Mouse (Mus musculus): ENCODE data around the gene Abcb8. TPM values are rescaled to one million over a fixed set of nuclear protein-coding genes. Genes with fewer than 3 reads are reported as not detected.

Gene Abcb8
- total RNA-seq, 1 experiment: 46.5 TPM

DNA sequence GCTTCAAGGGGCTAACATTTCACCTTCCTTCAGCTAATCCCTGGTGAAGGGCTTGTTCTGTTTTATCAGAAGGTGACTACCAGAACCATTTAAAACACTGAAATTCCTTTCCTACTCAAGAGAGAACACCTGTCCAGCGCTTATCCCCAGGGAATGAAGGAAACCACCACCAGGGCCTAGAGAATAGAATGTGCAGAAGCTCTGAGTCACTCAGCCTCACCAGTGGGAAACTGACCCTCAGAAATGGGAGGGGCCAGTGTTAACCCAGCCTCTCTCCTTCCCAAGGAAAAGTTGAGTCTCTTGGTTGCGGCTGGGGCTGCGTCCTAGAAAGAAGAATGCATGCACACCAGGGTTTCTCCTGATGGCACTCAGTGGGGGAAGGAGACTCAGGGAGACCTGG, 61.6 kb downstream of the Abcb8 start:
- H3K9ac ChIP-seq (ENCODE audit: insufficient read depth, low read depth, low read length, poor library complexity, severe bottlenecking): no peak overlapping the region
- peak overlapping the region in 1 of 2 experiments; percentile 7; a peak in 1 of 4 replicates for H3K4me3 ChIP-seq (ENCODE audit: insufficient read depth in 1 of 2, low read depth in 1 of 2, low read length in 2 of 2, poor library complexity in 1 of 2, severe bottlenecking in 1 of 2)
- TF ChIP-seq ZC3H11A (IDR thresholded peaks at IDR 0.05; ENCODE audit: borderline replicate concordance, low read depth, low read length) (no peak), MAFK (IDR thresholded peaks at IDR 0.05; ENCODE audit: insufficient read depth, low read depth, low read length) (no peak), HCFC1 (IDR thresholded peaks at IDR 0.05; ENCODE audit: borderline replicate concordance, insufficient read depth, low read length) (no peak), CHD2 (IDR thresholded peaks at IDR 0.05; ENCODE audit: low read depth, low read length) (no peak), ZNF384 (IDR thresholded peaks at IDR 0.05; ENCODE audit: low read depth, low read length) (no peak)
- peaks cover 3 to 18% of the 10 kb centered on the region in 2 experiments; a peak in 2 of 4 replicates for H3K4me1 ChIP-seq (ENCODE audit: control insufficient read depth in 2 of 2, insufficient read depth in 2 of 2, low read length in 2 of 2, poor library complexity in 1 of 2)
- no peak overlapping the region for H3K27ac ChIP-seq (ENCODE audit: insufficient read depth, low read depth, low read length, poor library complexity, severe bottlenecking)
- no peaks in the 10 kb centered on the region; the same call in 1 of the 2 replicates for H3K36me3 ChIP-seq (ENCODE audit: control insufficient read depth, insufficient read depth, low read length, poor library complexity, severe bottlenecking)
- H3K9me3 ChIP-seq (ENCODE audit: control insufficient read depth, insufficient read depth, low read depth, low read length): no peaks in the 10 kb centered on the region
- in situ Hi-C loops (cut with MboI; ENCODE audit: low sequenced_read_pairs in 2 of 2, unreplicated experiment in 2 of 2): no loop called here
- no peak for DNase-seq (ENCODE audit: low read depth, low spot score)

DNA sequence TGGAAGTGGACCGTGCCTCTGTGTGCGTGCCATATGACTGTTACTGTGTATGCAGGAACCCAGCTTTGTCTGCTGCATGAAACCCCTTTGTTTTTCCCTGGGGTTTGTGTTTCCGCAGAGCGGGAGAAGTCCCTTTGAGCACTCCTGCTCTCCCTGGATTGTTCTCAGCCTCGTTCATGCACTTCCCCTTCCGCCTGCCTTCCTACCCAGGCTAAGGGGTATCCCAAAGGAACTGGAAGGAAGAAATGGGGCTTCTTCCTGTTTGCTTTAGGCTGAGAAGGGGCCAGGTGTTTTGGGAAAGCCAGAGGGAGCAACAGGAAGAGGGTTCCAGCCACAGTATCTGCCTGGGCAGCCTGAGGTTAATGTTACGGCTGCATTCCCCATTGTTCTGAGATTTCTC, 62.1 kb downstream of the Abcb8 start:
- H3K4me1 ChIP-seq (ENCODE audit: control insufficient read depth in 2 of 2, insufficient read depth in 2 of 2, low read length in 2 of 2, poor library complexity in 1 of 2): peaks cover 3 to 18% of the 10 kb centered on the region in 2 experiments; a peak in 2 of 4 replicates

More for the DNA sequence above, 62.1 kb downstream of the Abcb8 start:
- TF ChIP-seq CHD2 (IDR thresholded peaks at IDR 0.05; ENCODE audit: low read depth, low read length) (no peak), HCFC1 (IDR thresholded peaks at IDR 0.05; ENCODE audit: borderline replicate concordance, insufficient read depth, low read length) (no peak), ZC3H11A (IDR thresholded peaks at IDR 0.05; ENCODE audit: borderline replicate concordance, low read depth, low read length) (no peak), MAFK (IDR thresholded peaks at IDR 0.05; ENCODE audit: insufficient read depth, low read depth, low read length) (no peak)
- Histone ChIP-seq H3K9me3 (ENCODE audit: control insufficient read depth, insufficient read depth, low read depth, low read length) (no peaks in the 10 kb centered on the region), H3K27ac (ENCODE audit: insufficient read depth, low read depth, low read length, poor library complexity, severe bottlenecking) (no peak overlapping the region), H3K4me3 (ENCODE audit: insufficient read depth in 1 of 2, low read depth in 1 of 2, low read length in 2 of 2, poor library complexity in 1 of 2, severe bottlenecking in 1 of 2) (no peak overlapping the region), H3K9ac (ENCODE audit: insufficient read depth, low read depth, low read length, poor library complexity, severe bottlenecking) (peak overlapping the region; percentile 58), H3K36me3 (ENCODE audit: control insufficient read depth, insufficient read depth, low read length, poor library complexity, severe bottlenecking) (no peaks in the 10 kb centered on the region; the same call in 1 of the 2 replicates)
- in situ Hi-C loops (cut with MboI; ENCODE audit: low sequenced_read_pairs in 2 of 2, unreplicated experiment in 2 of 2): no loop called here
- DNase-seq (ENCODE audit: low read depth, low spot score): no peak

Other genes with a start within 250 kb of the Abcb8 start
- 10.5 and 11.9 TPM in 2 replicates for gene Nupl2, start 228.7 kb upstream of the Abcb8 start, total RNA-seq (2012; rRNA removed)
- gene Kcnh2, start 42.1 kb upstream of the Abcb8 start, total RNA-seq (2012; rRNA removed): 6.5 and 7.7 TPM in 2 replicates
- 2.2 and 5.8 TPM in 2 replicates for gene Nos3, start 28.9 kb upstream of the Abcb8 start, total RNA-seq (2012; rRNA removed)
- gene Atg9b, start 1.5 kb upstream of the Abcb8 start, total RNA-seq (2012; rRNA removed): 3.7 and 8.2 TPM in 2 replicates
- 0.40 and 0.90 TPM in 2 replicates for gene Asic3, start 19.7 kb downstream of the Abcb8 start, total RNA-seq (2012; rRNA removed)
- 17.8 and 23.4 TPM in 2 replicates for gene Cdk5, start 29.9 kb downstream of the Abcb8 start, total RNA-seq (2012; rRNA removed)
- gene Slc4a2, start 30.2 kb downstream of the Abcb8 start, total RNA-seq (2012; rRNA removed): 30.4 and 31.5 TPM in 2 replicates
- gene Fastk, start 51.6 kb downstream of the Abcb8 start, total RNA-seq (2012; rRNA removed): 70.4 and 111 TPM in 2 replicates
- gene Tmub1, start 54.2 kb downstream of the Abcb8 start, total RNA-seq (2012; rRNA removed): 7.8 and 11.5 TPM in 2 replicates
- 50.1 and 51.2 TPM in 2 replicates for gene Agap3, start 58.5 kb downstream of the Abcb8 start, total RNA-seq (2012; rRNA removed)
- gene Gbx1, start 133.5 kb downstream of the Abcb8 start, total RNA-seq (2012; rRNA removed): 0.40 and 0.69 TPM in 2 replicates
- gene Asb10, start 147.3 kb downstream of the Abcb8 start, total RNA-seq (2012; rRNA removed): 0.18 and 0.53 TPM in 2 replicates
- 0.13 and 0.21 TPM in 2 replicates for gene 4931409K22Rik, start 163.1 kb downstream of the Abcb8 start, total RNA-seq (2012; rRNA removed)
- 139 and 171 TPM in 2 replicates for gene Abcf2, start 183.8 kb downstream of the Abcb8 start, total RNA-seq (2012; rRNA removed)
- gene Chpf2, start 193.1 kb downstream of the Abcb8 start, total RNA-seq (2012; rRNA removed): 23.0 and 23.7 TPM in 2 replicates
- 4.9 and 8.5 TPM in 2 replicates for gene Smarcd3, start 230.7 kb downstream of the Abcb8 start, total RNA-seq (2012; rRNA removed)

Data from ES-E14 (cell line).